Mouse (Mus musculus): ENCODE measurements around the gene Dsn1. TPM values are rescaled to one million over a fixed set of nuclear protein-coding genes. Genes with fewer than 3 reads are reported as not detected.

Gene Dsn1
- 28.5 and 28.6 TPM in 2 replicates for polyA plus RNA-seq (2015; fragmentation: Nextera tagmentation; extraction: Ambion mirVana)

DNA sequence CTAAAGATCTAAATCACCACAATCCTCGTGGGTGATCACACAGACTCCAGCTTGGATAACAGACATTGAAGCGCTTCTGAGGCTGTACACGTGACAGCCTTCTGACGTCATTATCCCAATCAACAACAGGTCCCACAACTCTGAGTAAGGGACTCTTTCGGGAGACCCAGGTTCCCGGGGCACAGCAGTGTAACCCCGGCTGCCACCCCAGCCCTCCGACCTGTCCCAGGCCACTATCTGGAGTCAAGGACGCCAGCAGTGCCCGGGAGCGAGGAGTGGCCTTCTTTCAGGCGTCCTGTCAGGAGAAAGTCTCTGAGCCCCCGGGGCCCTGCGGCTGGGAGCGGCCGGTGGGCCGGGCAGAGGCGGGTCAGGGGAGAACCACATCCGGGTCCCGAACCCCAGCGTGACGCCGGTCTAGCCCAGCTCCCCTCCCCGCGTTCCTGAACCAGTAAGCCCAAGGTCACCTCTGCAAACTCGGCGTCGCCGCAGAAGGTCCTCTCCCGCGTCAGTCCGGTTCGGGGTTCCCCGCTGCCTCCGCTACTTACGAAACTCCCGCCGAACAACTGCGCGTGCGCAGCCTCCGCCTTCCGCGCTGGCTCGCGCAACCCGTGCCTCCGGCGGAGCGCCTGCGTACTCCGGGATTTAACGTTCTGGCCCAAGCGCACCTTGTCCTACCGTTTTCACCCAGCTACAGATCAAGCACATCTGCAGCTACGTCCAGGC, at the start of gene Dsn1:
Gene Dsn1, minus strand, starts transcription at position 644 of the 723 bp plus-strand sequence.
- no peaks in the 10 kb centered on the region for H3K9me3 ChIP-seq (replicated peaks; ENCODE audit: control insufficient read depth, low read length)

DNA sequence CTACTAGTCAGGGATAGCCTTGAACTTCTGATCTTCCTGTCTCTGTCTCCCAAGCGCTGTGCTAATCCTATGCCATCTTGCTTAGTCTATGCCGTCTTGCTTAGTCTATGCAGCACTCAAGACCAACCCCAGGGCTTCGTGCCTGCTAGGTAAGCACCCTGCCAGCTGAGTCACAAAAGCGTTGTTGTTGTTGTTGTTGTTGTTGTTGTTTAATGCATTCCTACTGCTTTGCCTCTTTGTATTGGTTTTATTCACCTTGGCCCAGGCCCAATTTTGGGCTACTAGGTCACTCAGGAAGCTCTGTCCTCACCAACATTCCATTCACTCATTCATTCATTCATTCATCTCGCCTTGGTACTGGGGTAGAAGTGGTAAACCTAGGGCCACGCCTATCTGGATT, 48.8 kb upstream of the Dsn1 start:
- peaks cover 17% of the 10 kb centered on the region for H3K4me1 ChIP-seq (ENCODE audit: control insufficient read depth, insufficient read depth, low read length)
- ATAC-seq (ENCODE audit: insufficient read depth, low FRiP score) = no peak
- H3K4me3 ChIP-seq (replicated peaks; ENCODE audit: low read length) = no peak overlapping the region
- WGBS = 89% methylated on average over 6 of the region's 6 CpGs
- H3K9me3 ChIP-seq (replicated peaks; ENCODE audit: control insufficient read depth, low read length) = no peaks in the 10 kb centered on the region
- H3K9ac ChIP-seq (ENCODE audit: low read length) = no peak overlapping the region
- H3K27me3 ChIP-seq (ENCODE audit: control insufficient read depth, insufficient read depth, low read length) = no peaks in the 10 kb centered on the region
- H3K27ac ChIP-seq (ENCODE audit: low read length) = no peak overlapping the region
- no peak overlapping the region for H3K4me2 ChIP-seq (ENCODE audit: low read depth, low read length)
- H3K36me3 ChIP-seq (ENCODE audit: control insufficient read depth, insufficient read depth, low read length) = 0 out of 2 replicates have a peak, but pooled peaks cover 5% of the 10 kb centered on the region

More for the DNA sequence above, at the start of gene Dsn1:
- peaks cover 16% of the 10 kb centered on the region for H3K4me1 ChIP-seq (ENCODE audit: control insufficient read depth, insufficient read depth, low read length)
- H3K4me3 ChIP-seq (replicated peaks; ENCODE audit: low read length) = peak within 1 kb of the TSS; percentile 80
- H3K36me3 ChIP-seq (ENCODE audit: control insufficient read depth, insufficient read depth, low read length) = no peaks in the 10 kb centered on the region; the same call in 1 of the 2 replicates
- H3K27ac ChIP-seq (ENCODE audit: low read length) = peak within 1 kb of the TSS; percentile 88
- under 1% methylated on average over 56 of the region's 56 CpGs for WGBS
- no peaks in the 10 kb centered on the region for H3K27me3 ChIP-seq (ENCODE audit: control insufficient read depth, insufficient read depth, low read length)
- ATAC-seq (ENCODE audit: insufficient read depth, low FRiP score) = peak; percentile 85
- H3K4me2 ChIP-seq (ENCODE audit: low read depth, low read length) = peak within 1 kb of the TSS; percentile 93
- peak within 1 kb of the TSS; percentile 88 for H3K9ac ChIP-seq (ENCODE audit: low read length)

DNA sequence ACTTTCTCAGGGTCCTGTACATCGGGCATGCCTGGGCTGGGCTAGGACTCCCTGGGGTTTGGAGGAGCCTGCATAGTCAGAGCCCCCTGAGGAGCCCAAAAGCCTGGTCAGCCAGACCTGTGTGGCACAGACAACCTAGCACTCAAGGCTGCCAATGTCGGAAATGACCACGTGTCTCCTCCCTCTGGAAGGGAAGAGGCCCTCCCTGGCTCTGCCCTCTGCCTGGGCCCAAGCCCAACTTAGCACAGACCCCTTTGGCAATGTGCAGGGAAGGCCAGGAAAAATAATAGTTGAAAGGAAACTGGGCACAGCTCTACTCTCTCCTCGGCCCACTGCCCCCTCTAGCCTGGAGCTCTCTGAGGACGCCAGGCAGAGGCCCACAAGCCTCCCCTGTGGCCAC, 47.9 kb upstream of the Dsn1 start:
- no peaks in the 10 kb centered on the region for H3K9me3 ChIP-seq (replicated peaks; ENCODE audit: control insufficient read depth, low read length)
- no peak overlapping the region for H3K9ac ChIP-seq (ENCODE audit: low read length)
- H3K27me3 ChIP-seq (ENCODE audit: control insufficient read depth, insufficient read depth, low read length) = no peaks in the 10 kb centered on the region
- no peak overlapping the region for H3K4me3 ChIP-seq (replicated peaks; ENCODE audit: low read length)
- no peak overlapping the region for H3K4me2 ChIP-seq (ENCODE audit: low read depth, low read length)
- WGBS = 81% methylated on average over 5 of the region's 5 CpGs
- ATAC-seq (ENCODE audit: insufficient read depth, low FRiP score) = no peak
- H3K4me1 ChIP-seq (ENCODE audit: control insufficient read depth, insufficient read depth, low read length) = peaks cover 17% of the 10 kb centered on the region
- H3K36me3 ChIP-seq (ENCODE audit: control insufficient read depth, insufficient read depth, low read length) = 0 out of 2 replicates have a peak, but pooled peaks cover 4% of the 10 kb centered on the region
- H3K27ac ChIP-seq (ENCODE audit: low read length) = peak overlapping the region; percentile 34; the same call in 1 of the 2 replicates

DNA sequence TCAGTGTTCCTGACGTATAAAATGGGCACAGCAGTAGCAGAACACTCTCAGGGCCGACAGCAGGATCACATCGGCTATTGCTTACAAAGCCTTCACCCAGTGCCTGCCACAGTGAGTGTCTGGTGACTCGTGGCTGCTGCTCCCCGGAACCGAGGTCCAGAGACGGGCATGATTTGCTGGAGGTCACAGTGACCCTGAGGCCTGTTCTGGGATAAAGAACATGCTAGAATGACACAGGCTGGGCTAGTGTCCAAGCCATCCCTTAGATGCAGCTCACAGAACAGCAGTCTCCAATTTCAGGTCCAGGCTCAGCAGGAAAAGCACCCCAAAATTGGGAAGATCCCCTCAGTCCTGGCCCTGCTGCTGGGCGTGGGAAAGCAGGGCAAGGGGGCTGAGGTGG, 47.3 kb upstream of the Dsn1 start:
- H3K9me3 ChIP-seq (replicated peaks; ENCODE audit: control insufficient read depth, low read length) = no peaks in the 10 kb centered on the region
- WGBS = 82% methylated on average over 8 of the region's 8 CpGs
- H3K4me3 ChIP-seq (replicated peaks; ENCODE audit: low read length) = no peak overlapping the region
- no peak overlapping the region for H3K27ac ChIP-seq (ENCODE audit: low read length)
- peaks cover 13% of the 10 kb centered on the region for H3K4me1 ChIP-seq (ENCODE audit: control insufficient read depth, insufficient read depth, low read length)
- H3K4me2 ChIP-seq (ENCODE audit: low read depth, low read length) = no peak overlapping the region
- ATAC-seq (ENCODE audit: insufficient read depth, low FRiP score) = no peak
- H3K27me3 ChIP-seq (ENCODE audit: control insufficient read depth, insufficient read depth, low read length) = no peaks in the 10 kb centered on the region
- H3K36me3 ChIP-seq (ENCODE audit: control insufficient read depth, insufficient read depth, low read length) = no peaks in the 10 kb centered on the region
- H3K9ac ChIP-seq (ENCODE audit: low read length) = no peak overlapping the region

DNA sequence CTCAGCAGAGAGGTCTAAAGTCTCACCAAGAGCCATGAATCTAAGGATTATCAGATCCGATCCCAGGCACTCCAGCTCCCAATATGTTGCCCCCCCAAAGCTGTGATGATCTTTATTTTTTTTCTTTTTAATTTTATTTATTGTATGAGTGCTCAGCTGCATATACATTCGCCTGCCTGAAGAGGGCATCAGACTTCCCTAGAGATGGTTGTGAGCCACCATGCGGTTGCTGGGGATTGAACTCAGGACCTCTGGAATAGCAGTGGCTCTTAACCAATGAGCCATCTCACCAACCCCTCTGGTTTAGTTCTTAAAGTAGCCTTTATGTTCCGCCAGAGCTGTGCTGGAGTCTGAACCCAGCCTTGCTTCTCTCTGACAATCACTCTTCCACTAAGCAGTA, 46.8 kb upstream of the Dsn1 start:
- WGBS = 80% methylated on average over 4 of the region's 4 CpGs
- H3K27me3 ChIP-seq (ENCODE audit: control insufficient read depth, insufficient read depth, low read length) = no peaks in the 10 kb centered on the region
- H3K9ac ChIP-seq (ENCODE audit: low read length) = no peak overlapping the region
- no peak overlapping the region for H3K4me3 ChIP-seq (replicated peaks; ENCODE audit: low read length)
- no peaks in the 10 kb centered on the region for H3K9me3 ChIP-seq (replicated peaks; ENCODE audit: control insufficient read depth, low read length)
- ATAC-seq (ENCODE audit: insufficient read depth, low FRiP score) = no peak
- no peak overlapping the region for H3K4me2 ChIP-seq (ENCODE audit: low read depth, low read length)
- H3K27ac ChIP-seq (ENCODE audit: low read length) = no peak overlapping the region
- no peaks in the 10 kb centered on the region for H3K36me3 ChIP-seq (ENCODE audit: control insufficient read depth, insufficient read depth, low read length)
- H3K4me1 ChIP-seq (ENCODE audit: control insufficient read depth, insufficient read depth, low read length) = peaks cover 8% of the 10 kb centered on the region

GRCm38 (mm10) chr2:157053124-157053523, 46.2 kb upstream of the Dsn1 start:
- no peaks in the 10 kb centered on the region for H3K36me3 ChIP-seq (ENCODE audit: control insufficient read depth, insufficient read depth, low read length)
- H3K4me2 ChIP-seq (ENCODE audit: low read depth, low read length) = no peak overlapping the region
- WGBS = 95% methylated on average over 5 of the region's 5 CpGs
- no peaks in the 10 kb centered on the region for H3K27me3 ChIP-seq (ENCODE audit: control insufficient read depth, insufficient read depth, low read length)
- H3K27ac ChIP-seq (ENCODE audit: low read length) = no peak overlapping the region
- peaks cover under 1% of the 10 kb centered on the region for H3K4me1 ChIP-seq (ENCODE audit: control insufficient read depth, insufficient read depth, low read length)
- no peak overlapping the region for H3K4me3 ChIP-seq (replicated peaks; ENCODE audit: low read length)
- no peak overlapping the region for H3K9ac ChIP-seq (ENCODE audit: low read length)
- ATAC-seq (ENCODE audit: insufficient read depth, low FRiP score) = no peak
- H3K9me3 ChIP-seq (replicated peaks; ENCODE audit: control insufficient read depth, low read length) = no peaks in the 10 kb centered on the region

DNA sequence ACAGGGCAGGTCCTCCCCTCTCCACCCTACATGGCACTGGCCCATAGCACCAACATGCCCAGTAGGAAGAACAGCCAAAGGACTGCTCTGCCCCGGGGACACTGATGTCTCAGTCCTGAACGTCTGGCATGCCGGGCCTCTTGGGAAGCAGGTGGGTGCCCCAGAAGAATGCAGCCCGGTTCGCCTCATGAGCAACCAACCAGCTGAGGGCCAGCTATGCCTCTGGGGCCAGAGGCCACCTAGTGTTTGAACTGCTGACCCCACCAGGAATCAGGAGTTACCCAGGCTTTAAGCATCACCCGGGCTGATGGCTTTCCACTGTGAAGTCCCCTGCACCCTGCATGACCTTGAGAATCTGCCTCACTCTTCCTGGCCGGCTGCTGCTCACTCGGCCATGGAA, 45.5 kb upstream of the Dsn1 start:
- no peak overlapping the region for H3K27ac ChIP-seq (ENCODE audit: low read length)
- H3K9me3 ChIP-seq (replicated peaks; ENCODE audit: control insufficient read depth, low read length) = no peaks in the 10 kb centered on the region
- 78% methylated on average over 8 of the region's 8 CpGs for WGBS
- H3K36me3 ChIP-seq (ENCODE audit: control insufficient read depth, insufficient read depth, low read length) = no peaks in the 10 kb centered on the region
- no peak overlapping the region for H3K9ac ChIP-seq (ENCODE audit: low read length)
- no peak for ATAC-seq (ENCODE audit: insufficient read depth, low FRiP score)
- H3K4me2 ChIP-seq (ENCODE audit: low read depth, low read length) = no peak overlapping the region
- no peaks in the 10 kb centered on the region; the same call in 1 of the 2 replicates for H3K4me1 ChIP-seq (ENCODE audit: control insufficient read depth, insufficient read depth, low read length)
- H3K4me3 ChIP-seq (replicated peaks; ENCODE audit: low read length) = no peak overlapping the region
- H3K27me3 ChIP-seq (ENCODE audit: control insufficient read depth, insufficient read depth, low read length) = no peaks in the 10 kb centered on the region

DNA sequence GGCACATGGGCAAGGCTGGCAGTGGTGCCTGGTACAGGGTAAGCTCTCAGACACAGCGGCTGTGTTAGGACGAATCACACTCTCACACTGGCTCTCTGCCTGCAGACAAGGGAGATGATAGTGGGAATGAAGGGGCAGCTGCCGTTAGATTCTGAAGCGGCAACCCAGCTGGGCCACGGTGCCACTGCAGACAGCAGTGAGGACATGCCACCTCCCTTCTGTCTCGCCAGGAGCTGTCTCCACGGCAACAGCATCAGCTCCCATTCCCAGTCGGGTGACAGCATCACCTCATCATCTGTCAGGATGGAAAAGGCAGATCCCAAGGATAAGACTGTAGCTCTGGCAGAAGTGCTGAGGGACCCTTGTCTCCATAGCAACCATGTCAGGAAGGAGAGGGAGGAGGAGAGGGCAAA, 42.9 kb upstream of the Dsn1 start:
- H3K27ac ChIP-seq (ENCODE audit: low read length) = no peak overlapping the region
- no peak for ATAC-seq (ENCODE audit: insufficient read depth, low FRiP score)
- 63% methylated on average over 8 of the region's 8 CpGs for WGBS

GRCm38 (mm10) chr2:157048395-157049181, 41.6 kb upstream of the Dsn1 start:
- 86% methylated on average over 13 of the region's 13 CpGs for WGBS
- Histone ChIP-seq H3K9me3 (replicated peaks; ENCODE audit: control insufficient read depth, low read length) (no peaks in the 10 kb centered on the region), H3K9ac (ENCODE audit: low read length) (no peak overlapping the region), H3K4me2 (ENCODE audit: low read depth, low read length) (no peak overlapping the region), H3K27ac (ENCODE audit: low read length) (no peak overlapping the region), H3K4me3 (replicated peaks; ENCODE audit: low read length) (no peak overlapping the region), H3K36me3 (ENCODE audit: control insufficient read depth, insufficient read depth, low read length) (peaks cover 26% of the 10 kb centered on the region), H3K4me1 (ENCODE audit: control insufficient read depth, insufficient read depth, low read length) (no peaks in the 10 kb centered on the region), H3K27me3 (ENCODE audit: control insufficient read depth, insufficient read depth, low read length) (no peaks in the 10 kb centered on the region)
- no peak for ATAC-seq (ENCODE audit: insufficient read depth, low FRiP score)

More for the DNA sequence above, 42.9 kb upstream of the Dsn1 start:
- no peaks in the 10 kb centered on the region for H3K27me3 ChIP-seq (ENCODE audit: control insufficient read depth, insufficient read depth, low read length)
- no peak overlapping the region for H3K4me2 ChIP-seq (ENCODE audit: low read depth, low read length)
- H3K9ac ChIP-seq (ENCODE audit: low read length) = no peak overlapping the region
- no peaks in the 10 kb centered on the region for H3K9me3 ChIP-seq (replicated peaks; ENCODE audit: control insufficient read depth, low read length)
- H3K4me1 ChIP-seq (ENCODE audit: control insufficient read depth, insufficient read depth, low read length) = no peaks in the 10 kb centered on the region
- H3K36me3 ChIP-seq (ENCODE audit: control insufficient read depth, insufficient read depth, low read length) = peaks cover 16% of the 10 kb centered on the region
- no peak overlapping the region for H3K4me3 ChIP-seq (replicated peaks; ENCODE audit: low read length)

Data from stomach, embryonic 16.5 days (tissue).